Mouse (Mus musculus) adrenal gland, adult (tissue): ENCODE data around the gene Rabgap1l.

Source experiments
- DNase-seq, 2 experiments: peaks; one replicate each; pipeline ENCODE4 v3.0.0; 2022 to 2023; ENCODE audit warnings: low spot score in 1 of 2; ENCODE audit not compliant: inconsistent age in 2 of 2

Rabgap1l gene

DNA sequence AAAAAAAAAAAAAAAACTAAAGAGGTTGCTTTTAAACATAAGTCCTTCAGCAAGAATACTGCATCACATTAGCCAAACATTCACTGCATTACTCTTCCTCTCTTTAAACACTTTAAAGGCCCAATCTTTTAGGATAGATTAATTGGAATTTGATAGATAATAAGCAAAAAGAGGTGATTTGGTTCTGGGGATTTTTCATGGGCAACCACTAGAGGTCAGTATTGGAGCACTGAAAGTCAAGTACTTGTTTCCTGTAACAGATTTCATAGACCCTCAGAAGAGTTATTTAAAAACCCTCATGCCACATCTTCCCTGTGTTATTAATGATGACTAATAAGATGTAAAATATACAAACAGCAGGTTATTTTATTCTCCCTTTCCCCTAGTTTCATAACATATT, 393.6 kb downstream of the Rabgap1l start:
- DNase-seq, result peak in 1 of 2 experiments; percentile 71

- DNase-seq, result no peak
Measured at GRCm38 (mm10) chr1:160397037-160397436, 396.0 kb downstream of the Rabgap1l start.

GRCm38 (mm10) chr1:160387446-160387845, 405.6 kb downstream of the Rabgap1l start:
- no peak for DNase-seq

- DNase-seq, result no peak
Measured at GRCm38 (mm10) chr1:160378367-160378766, 414.6 kb downstream of the Rabgap1l start.

- DNase-seq, result peak; percentile 29 to 69
Measured at GRCm38 (mm10) chr1:160377337-160378336, 415.4 kb downstream of the Rabgap1l start.

DNA sequence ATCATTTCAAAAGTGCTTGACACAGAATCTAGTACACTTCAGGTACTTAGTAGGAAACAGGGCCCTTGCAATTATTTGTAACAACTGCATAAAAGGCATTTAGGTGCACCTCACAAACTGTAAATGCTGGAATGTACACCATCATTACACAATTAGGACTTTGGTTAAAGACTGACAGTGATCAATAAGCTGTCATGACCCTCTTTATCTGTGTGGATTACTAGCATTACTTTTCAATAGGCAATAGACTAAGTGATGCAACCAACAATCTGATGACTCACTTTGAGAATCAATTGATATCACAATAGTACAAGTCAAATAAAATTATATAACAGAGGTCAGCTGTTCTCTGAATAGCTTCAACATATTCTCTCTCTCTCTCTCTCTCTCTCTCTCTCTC, 418.5 kb downstream of the Rabgap1l start:
- no peak for DNase-seq

GRCm38 (mm10) chr1:160373306-160373705, 419.7 kb downstream of the Rabgap1l start:
- DNase-seq, result peak in 1 of 2 experiments; percentile 33

DNA sequence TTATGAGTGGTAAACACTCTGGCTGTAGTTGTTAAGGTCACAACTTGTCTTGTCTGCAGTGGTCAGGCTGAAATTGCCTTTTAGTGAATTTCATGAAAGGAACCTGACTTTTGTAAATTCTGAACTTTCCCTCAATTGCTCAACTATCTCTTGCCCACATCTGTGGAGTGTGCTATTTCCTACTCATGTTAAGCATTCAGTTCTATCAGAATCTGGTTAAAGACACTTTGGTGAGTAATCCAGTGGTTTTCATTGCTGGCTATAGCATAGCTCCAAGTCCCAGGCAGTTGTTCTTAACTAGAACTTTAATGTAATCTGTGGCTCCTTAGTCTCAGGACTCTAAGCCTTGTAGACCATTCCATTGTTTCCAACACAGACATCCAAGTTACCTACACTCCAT, 421.3 kb downstream of the Rabgap1l start:
- no peak for DNase-seq

DNA sequence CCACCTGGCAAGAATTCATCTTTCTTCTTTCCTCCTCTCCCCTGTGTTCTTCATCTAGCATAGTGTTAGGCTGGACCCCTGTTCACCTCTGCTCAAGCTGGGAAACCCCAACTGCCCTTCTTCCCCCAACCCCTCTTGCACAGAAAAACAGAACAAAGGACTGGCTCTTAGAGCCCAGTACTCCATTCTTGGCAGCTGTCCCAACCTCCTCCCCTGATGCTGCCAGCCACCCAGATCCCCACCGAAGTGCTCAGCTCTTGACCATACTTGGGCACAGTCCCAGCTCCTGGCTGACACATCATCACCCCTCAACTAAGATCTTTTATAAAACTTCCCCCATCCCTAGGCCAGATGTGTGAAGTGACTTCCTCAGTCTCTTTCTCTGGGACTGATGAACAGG, 422.5 kb downstream of the Rabgap1l start:
- DNase-seq, result no peak

- no peak for DNase-seq
Measured at GRCm38 (mm10) chr1:160366615-160367014, 426.4 kb downstream of the Rabgap1l start.

- no peak for DNase-seq
Measured at GRCm38 (mm10) chr1:160357268-160357667, 435.7 kb downstream of the Rabgap1l start.

GRCm38 (mm10) chr1:160353732-160354455, 439.1 kb downstream of the Rabgap1l start:
- no peak for DNase-seq

GRCm38 (mm10) chr1:160352309-160352708, 440.7 kb downstream of the Rabgap1l start:
- DNase-seq, result no peak

- DNase-seq, result peak; percentile 38 to 69
Measured at GRCm38 (mm10) chr1:160351880-160352234, 441.2 kb downstream of the Rabgap1l start.

GRCm38 (mm10) chr1:160351146-160351879, 441.7 kb downstream of the Rabgap1l start:
- DNase-seq, result peak in 1 of 2 experiments; percentile 26

GRCm38 (mm10) chr1:160340653-160341052, 452.4 kb downstream of the Rabgap1l start:
- DNase-seq, result no peak

- DNase-seq, result no peak
Measured at GRCm38 (mm10) chr1:160339374-160339773, 453.6 kb downstream of the Rabgap1l start.

- DNase-seq, result no peak
Measured at GRCm38 (mm10) chr1:160334791-160335190, 458.2 kb downstream of the Rabgap1l start.

DNA sequence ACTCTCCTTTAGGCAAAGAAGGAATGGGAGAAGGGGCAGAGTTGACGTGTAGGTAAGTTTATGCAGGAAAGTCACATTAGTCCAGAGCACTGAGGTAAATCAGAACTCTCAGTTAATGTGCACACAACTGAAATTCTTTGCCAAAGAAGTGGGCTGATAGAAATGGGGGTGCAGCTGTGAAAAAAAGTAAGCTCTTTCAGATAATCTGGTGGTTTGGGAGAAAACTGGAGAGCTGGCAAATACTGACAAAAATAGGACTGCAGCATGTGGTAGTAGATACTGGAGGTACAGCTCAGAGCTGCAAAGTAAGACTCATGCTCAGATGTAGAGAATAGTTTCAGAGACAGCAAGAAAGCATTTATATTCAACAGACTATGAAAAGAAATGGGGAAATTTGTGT, 462.2 kb downstream of the Rabgap1l start:
- DNase-seq, result no peak

- no peak for DNase-seq
Measured at GRCm38 (mm10) chr1:160330222-160330621, 462.8 kb downstream of the Rabgap1l start.

GRCm38 (mm10) chr1:160329788-160330187, 463.2 kb downstream of the Rabgap1l start:
- no peak for DNase-seq
